Mouse (Mus musculus): ENCODE measurements around the gene Col4a4. TPM values are rescaled to one million over a fixed set of nuclear protein-coding genes. Genes with fewer than 3 reads are reported as not detected.

Gene Col4a4
- polyA plus RNA-seq, 1 experiment from 2014 or later, result 12.7 TPM

GRCm38 (mm10) chr1:82437273-82437672, 149.4 kb downstream of the Col4a4 start:
- Histone ChIP-seq H3K36me3 (no peaks in the 10 kb centered on the region), H3K27me3 (no peaks in the 10 kb centered on the region), H3K9ac (no peak overlapping the region), H3K9me3 (no peaks in the 10 kb centered on the region), H3K4me3 (no peak overlapping the region), H3K4me1 (0 out of 2 replicates have a peak, but pooled peaks cover 4% of the 10 kb centered on the region), H3K27ac (no peak overlapping the region), H3K4me2 (no peak overlapping the region)
- no peak for ATAC-seq (ENCODE audit: borderline replicate concordance, extremely low read depth, low FRiP score, low TSS enrichment)
- 84% methylated on average over 3 of the region's 3 CpGs for WGBS

GRCm38 (mm10) chr1:82433649-82434005, 153.0 kb downstream of the Col4a4 start:
- Histone ChIP-seq H3K27me3 (no peaks in the 10 kb centered on the region), H3K4me1 (peaks cover 23% of the 10 kb centered on the region), H3K9me3 (no peaks in the 10 kb centered on the region), H3K9ac (no peak overlapping the region), H3K4me3 (no peak overlapping the region), H3K27ac (no peak overlapping the region), H3K36me3 (no peaks in the 10 kb centered on the region), H3K4me2 (no peak overlapping the region)
- ATAC-seq (ENCODE audit: borderline replicate concordance, extremely low read depth, low FRiP score, low TSS enrichment), result no peak
- 77% methylated on average over 5 of the region's 5 CpGs for WGBS

GRCm38 (mm10) chr1:82432919-82433648, 153.6 kb downstream of the Col4a4 start:
- peak; percentile 74; the same call in 1 of the 2 replicates for ATAC-seq (ENCODE audit: borderline replicate concordance, extremely low read depth, low FRiP score, low TSS enrichment)
- 54% methylated on average over 15 of the region's 15 CpGs for WGBS
- Histone ChIP-seq H3K9me3 (no peaks in the 10 kb centered on the region), H3K4me1 (peaks cover 27% of the 10 kb centered on the region), H3K27me3 (no peaks in the 10 kb centered on the region), H3K4me2 (no peak overlapping the region), H3K4me3 (no peak overlapping the region), H3K9ac (no peak overlapping the region), H3K36me3 (no peaks in the 10 kb centered on the region), H3K27ac (no peak overlapping the region)

GRCm38 (mm10) chr1:82429061-82429460, 157.6 kb downstream of the Col4a4 start:
- H3K9ac ChIP-seq, result no peak overlapping the region
- H3K9me3 ChIP-seq, result no peaks in the 10 kb centered on the region
- H3K4me3 ChIP-seq, result no peak overlapping the region
- H3K4me2 ChIP-seq, result no peak overlapping the region
- H3K4me1 ChIP-seq, result peaks cover 27% of the 10 kb centered on the region
- 29% methylated on average over 1 of the region's 1 CpGs for WGBS
- no peaks in the 10 kb centered on the region for H3K27me3 ChIP-seq
- ATAC-seq (ENCODE audit: borderline replicate concordance, extremely low read depth, low FRiP score, low TSS enrichment), result peak; percentile 85; the same call in 1 of the 2 replicates
- H3K36me3 ChIP-seq, result no peaks in the 10 kb centered on the region
- H3K27ac ChIP-seq, result peak overlapping the region; percentile 80

GRCm38 (mm10) chr1:82427729-82428128, 158.9 kb downstream of the Col4a4 start:
- 91% methylated on average over 5 of the region's 5 CpGs for WGBS

GRCm38 (mm10) chr1:82415641-82416040, 171.0 kb downstream of the Col4a4 start:
- H3K4me2 ChIP-seq, result no peak overlapping the region
- 62% methylated on average over 4 of the region's 4 CpGs for WGBS

More at GRCm38 (mm10) chr1:82427729-82428128, 158.9 kb downstream of the Col4a4 start:
- no peaks in the 10 kb centered on the region for H3K36me3 ChIP-seq
- peaks cover 23% of the 10 kb centered on the region for H3K4me1 ChIP-seq
- no peak for ATAC-seq (ENCODE audit: borderline replicate concordance, extremely low read depth, low FRiP score, low TSS enrichment)
- H3K9ac ChIP-seq, result no peak overlapping the region
- no peak overlapping the region for H3K27ac ChIP-seq
- no peaks in the 10 kb centered on the region for H3K9me3 ChIP-seq
- H3K27me3 ChIP-seq, result no peaks in the 10 kb centered on the region
- H3K4me3 ChIP-seq, result no peak overlapping the region
- no peak overlapping the region for H3K4me2 ChIP-seq

GRCm38 (mm10) chr1:82414434-82415045, 172.1 kb downstream of the Col4a4 start:
- Histone ChIP-seq H3K27ac (no peak overlapping the region), H3K36me3 (no peaks in the 10 kb centered on the region), H3K4me3 (no peak overlapping the region), H3K4me2 (no peak overlapping the region), H3K4me1 (peaks cover 10% of the 10 kb centered on the region), H3K9me3 (no peaks in the 10 kb centered on the region), H3K9ac (no peak overlapping the region), H3K27me3 (no peaks in the 10 kb centered on the region)
- no peak for ATAC-seq (ENCODE audit: borderline replicate concordance, extremely low read depth, low FRiP score, low TSS enrichment)
- 70% methylated on average over 3 of the region's 3 CpGs for WGBS

More at GRCm38 (mm10) chr1:82415641-82416040, 171.0 kb downstream of the Col4a4 start:
- Histone ChIP-seq H3K27ac (no peak overlapping the region), H3K9ac (no peak overlapping the region), H3K4me3 (no peak overlapping the region), H3K27me3 (no peaks in the 10 kb centered on the region), H3K4me1 (peaks cover 10% of the 10 kb centered on the region), H3K36me3 (no peaks in the 10 kb centered on the region), H3K9me3 (no peaks in the 10 kb centered on the region)
- ATAC-seq (ENCODE audit: borderline replicate concordance, extremely low read depth, low FRiP score, low TSS enrichment), result no peak

- no peaks in the 10 kb centered on the region for H3K27me3 ChIP-seq
- H3K4me2 ChIP-seq, result no peak overlapping the region
- no peak for ATAC-seq (ENCODE audit: borderline replicate concordance, extremely low read depth, low FRiP score, low TSS enrichment)
- WGBS, result 33% methylated on average over 4 of the region's 4 CpGs
- H3K9ac ChIP-seq, result no peak overlapping the region
- no peak overlapping the region; the same call in 1 of the 2 replicates for H3K27ac ChIP-seq
- H3K4me1 ChIP-seq, result peaks cover 10% of the 10 kb centered on the region
- no peaks in the 10 kb centered on the region for H3K36me3 ChIP-seq
- no peaks in the 10 kb centered on the region for H3K9me3 ChIP-seq
- no peak overlapping the region for H3K4me3 ChIP-seq
Measured at GRCm38 (mm10) chr1:82412085-82412484, 174.6 kb downstream of the Col4a4 start.

- no peaks in the 10 kb centered on the region for H3K27me3 ChIP-seq
- H3K27ac ChIP-seq, result no peak overlapping the region
- no peaks in the 10 kb centered on the region for H3K36me3 ChIP-seq
- H3K4me3 ChIP-seq, result no peak overlapping the region
- WGBS, result 63% methylated on average over 5 of the region's 5 CpGs
- ATAC-seq (ENCODE audit: borderline replicate concordance, extremely low read depth, low FRiP score, low TSS enrichment), result no peak
- H3K4me1 ChIP-seq, result peaks cover 10% of the 10 kb centered on the region
- H3K9me3 ChIP-seq, result no peaks in the 10 kb centered on the region
- no peak overlapping the region for H3K9ac ChIP-seq
- no peak overlapping the region for H3K4me2 ChIP-seq
Measured at GRCm38 (mm10) chr1:82411521-82411920, 175.1 kb downstream of the Col4a4 start.

- no peak overlapping the region for H3K4me2 ChIP-seq
- no peak overlapping the region for H3K4me3 ChIP-seq
- H3K36me3 ChIP-seq, result no peaks in the 10 kb centered on the region
- no peaks in the 10 kb centered on the region for H3K27me3 ChIP-seq
- ATAC-seq (ENCODE audit: borderline replicate concordance, extremely low read depth, low FRiP score, low TSS enrichment), result no peak
- no peak overlapping the region for H3K9ac ChIP-seq
- no peak overlapping the region for H3K27ac ChIP-seq
- peaks cover 10% of the 10 kb centered on the region for H3K4me1 ChIP-seq
- H3K9me3 ChIP-seq, result no peaks in the 10 kb centered on the region
- WGBS, result 66% methylated on average over 3 of the region's 3 CpGs
Measured at GRCm38 (mm10) chr1:82410548-82410947, 176.1 kb downstream of the Col4a4 start.

GRCm38 (mm10) chr1:82409271-82409670, 177.4 kb downstream of the Col4a4 start:
- no peak for ATAC-seq (ENCODE audit: borderline replicate concordance, extremely low read depth, low FRiP score, low TSS enrichment)

GRCm38 (mm10) chr1:82407786-82408185, 178.9 kb downstream of the Col4a4 start:
- Histone ChIP-seq H3K4me1 (peaks cover 10% of the 10 kb centered on the region), H3K27me3 (no peaks in the 10 kb centered on the region), H3K9me3 (no peaks in the 10 kb centered on the region), H3K4me2 (no peak overlapping the region), H3K27ac (no peak overlapping the region), H3K9ac (no peak overlapping the region), H3K36me3 (no peaks in the 10 kb centered on the region), H3K4me3 (no peak overlapping the region)
- WGBS, result 79% methylated on average over 3 of the region's 3 CpGs
- ATAC-seq (ENCODE audit: borderline replicate concordance, extremely low read depth, low FRiP score, low TSS enrichment), result no peak

More at GRCm38 (mm10) chr1:82409271-82409670, 177.4 kb downstream of the Col4a4 start:
- no peak overlapping the region for H3K27ac ChIP-seq
- WGBS, result 88% methylated on average over 9 of the region's 9 CpGs
- no peaks in the 10 kb centered on the region for H3K9me3 ChIP-seq
- no peak overlapping the region for H3K4me3 ChIP-seq
- no peaks in the 10 kb centered on the region for H3K27me3 ChIP-seq
- no peak overlapping the region for H3K4me2 ChIP-seq
- H3K36me3 ChIP-seq, result no peaks in the 10 kb centered on the region
- H3K4me1 ChIP-seq, result peaks cover 10% of the 10 kb centered on the region
- H3K9ac ChIP-seq, result no peak overlapping the region
